Mouse (Mus musculus) 416B (cell line): ENCODE measurements around the gene Ptk7.
A peak's percentile ranks its signal among the peaks of the same experiment; 100 is the strongest.

Experiments
- DNase-seq: peaks from one replicate; pipeline ENCODE4 v3.0.0; 2011; ENCODE audit warnings: low read depth

Ptk7 gene

DNA sequence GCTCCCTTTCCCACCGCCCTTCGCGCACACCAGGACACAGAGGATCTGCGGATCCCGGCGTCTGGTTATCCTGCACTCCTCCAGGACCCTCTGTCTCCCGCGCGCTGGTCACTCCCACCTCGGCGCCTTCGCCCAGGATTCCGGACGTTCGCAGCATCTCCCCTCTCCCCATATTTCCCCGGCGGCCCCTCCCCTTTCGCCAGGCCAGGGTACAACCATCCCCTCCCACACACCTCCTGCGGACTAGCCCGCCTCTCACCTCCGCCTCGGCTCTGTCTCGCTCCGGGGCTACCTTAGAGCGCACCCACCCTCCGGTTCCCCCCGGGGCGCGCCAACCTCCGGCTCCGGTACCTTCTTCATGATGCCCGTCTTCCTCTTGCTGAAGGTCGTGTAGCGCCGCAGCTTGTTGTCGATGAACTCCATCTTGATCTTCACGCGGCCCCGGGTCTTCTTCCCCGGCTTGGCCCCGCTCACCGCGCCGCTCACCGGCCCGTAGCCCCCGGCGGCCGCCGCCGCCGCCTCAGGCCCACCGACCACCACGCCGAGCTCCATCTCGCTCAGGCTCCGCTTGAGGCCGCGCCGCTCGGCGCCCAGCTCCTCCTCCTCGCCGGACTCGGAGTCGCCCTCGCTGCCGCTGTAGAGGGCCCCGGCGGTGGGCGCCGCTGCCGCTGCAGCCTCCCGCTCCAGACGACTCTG is 74.2 kb downstream of the Ptk7 start:
- DNase-seq = no peak

DNA sequence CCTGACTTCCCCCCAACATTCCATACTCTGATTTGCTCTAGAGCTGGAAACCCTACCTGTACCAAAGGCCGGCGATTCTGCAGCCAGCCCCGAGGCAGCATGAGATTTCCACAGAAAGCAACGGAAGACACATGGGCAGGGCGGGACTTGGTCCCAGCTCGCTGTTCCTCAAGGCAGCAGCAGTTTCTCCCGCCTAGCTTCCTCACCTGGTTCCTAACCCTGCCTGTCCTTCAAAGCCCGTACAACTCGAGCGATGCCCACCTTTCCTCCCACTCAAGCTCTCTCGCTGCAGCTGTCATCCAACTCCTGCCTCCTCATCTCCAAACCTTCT is 74.7 kb downstream of the Ptk7 start:
- peak; percentile 32 for DNase-seq

DNA sequence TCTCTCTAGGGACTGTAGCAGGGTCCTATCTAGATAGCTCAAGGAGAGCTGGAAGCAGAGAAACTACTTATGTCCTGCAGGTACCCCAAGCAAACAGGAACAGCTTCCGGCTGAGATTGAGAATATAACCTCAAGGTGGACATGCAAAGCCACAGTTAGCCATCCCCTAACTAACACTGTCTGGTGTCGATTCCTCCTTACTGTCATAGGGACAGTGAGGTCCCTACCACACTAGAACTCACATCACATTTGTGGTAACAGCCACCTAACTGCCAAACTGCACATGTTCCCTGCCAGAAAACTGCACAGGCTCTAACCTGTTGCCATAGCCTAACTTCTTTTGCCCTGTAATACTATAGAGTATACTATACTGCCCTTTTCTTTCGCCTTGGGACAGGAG is 75.4 kb downstream of the Ptk7 start:
- no peak for DNase-seq

DNA sequence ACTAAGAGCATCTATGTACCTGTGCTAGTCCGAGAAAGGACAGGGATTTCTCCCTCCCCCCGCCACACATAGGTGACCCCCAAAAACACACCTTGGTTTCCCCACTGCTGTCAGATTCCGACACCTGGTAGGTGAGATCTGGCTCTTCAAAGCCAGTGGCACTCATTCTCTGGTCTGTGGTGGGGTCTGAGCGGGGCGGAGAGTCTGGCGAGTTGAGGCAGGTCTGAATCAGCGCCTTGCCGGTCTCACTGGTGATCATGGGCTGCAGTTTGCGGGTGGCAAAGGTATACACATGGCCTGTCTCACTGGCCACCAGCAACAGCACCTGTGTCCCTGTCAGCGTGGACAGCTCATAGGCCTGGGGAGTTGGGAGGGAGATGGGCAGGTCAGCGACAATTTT is 75.8 kb downstream of the Ptk7 start:
- DNase-seq = no peak

DNA sequence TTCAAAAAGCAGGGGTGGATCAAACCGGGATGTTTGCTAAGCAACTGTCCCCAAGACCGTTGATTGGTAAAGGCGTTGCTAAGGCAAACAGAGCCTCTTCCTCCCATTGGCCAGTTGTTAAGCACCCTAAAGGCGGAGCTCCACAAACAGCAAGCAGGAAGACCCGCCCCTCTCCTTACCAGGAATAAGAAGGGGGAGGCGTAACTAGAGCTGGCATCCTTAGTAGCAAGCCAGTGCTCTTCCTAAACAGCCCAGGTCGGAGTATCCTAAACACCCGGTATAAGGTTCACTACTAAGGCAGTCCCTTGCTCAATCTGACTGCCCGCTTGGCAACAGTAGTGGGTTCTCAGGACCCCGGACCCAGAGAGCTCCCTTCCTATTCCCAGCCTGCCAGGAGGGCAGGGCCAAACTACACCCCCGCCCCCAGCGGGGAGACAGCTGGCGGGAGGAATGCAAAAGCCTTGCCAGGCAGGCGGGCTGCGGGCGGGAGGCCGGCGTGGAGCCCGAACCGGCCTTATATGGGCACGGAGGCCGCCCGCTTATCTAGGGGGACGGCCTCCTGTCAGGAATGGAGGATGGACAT is 76.4 kb downstream of the Ptk7 start:
- DNase-seq = peak; percentile 87

DNA sequence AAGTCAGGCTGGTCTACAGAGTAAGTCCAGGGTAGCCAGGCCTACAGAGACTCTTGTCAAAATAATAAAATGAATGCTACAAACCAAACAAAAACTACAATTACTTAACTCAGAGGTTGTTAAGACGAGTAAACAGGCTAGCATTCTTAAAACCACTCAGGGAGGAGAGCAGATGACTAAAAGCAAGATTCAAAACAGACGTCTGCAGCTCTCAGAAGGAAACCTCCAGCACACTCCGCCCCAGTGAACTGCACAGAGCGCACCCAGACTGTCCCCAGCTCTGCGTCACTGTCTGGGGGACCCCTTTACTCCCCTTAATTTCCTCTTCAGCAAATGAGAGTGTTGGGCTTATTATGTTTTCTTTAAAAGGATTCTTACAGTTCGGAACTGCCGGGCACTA is 77.2 kb downstream of the Ptk7 start:
- DNase-seq = no peak

DNA sequence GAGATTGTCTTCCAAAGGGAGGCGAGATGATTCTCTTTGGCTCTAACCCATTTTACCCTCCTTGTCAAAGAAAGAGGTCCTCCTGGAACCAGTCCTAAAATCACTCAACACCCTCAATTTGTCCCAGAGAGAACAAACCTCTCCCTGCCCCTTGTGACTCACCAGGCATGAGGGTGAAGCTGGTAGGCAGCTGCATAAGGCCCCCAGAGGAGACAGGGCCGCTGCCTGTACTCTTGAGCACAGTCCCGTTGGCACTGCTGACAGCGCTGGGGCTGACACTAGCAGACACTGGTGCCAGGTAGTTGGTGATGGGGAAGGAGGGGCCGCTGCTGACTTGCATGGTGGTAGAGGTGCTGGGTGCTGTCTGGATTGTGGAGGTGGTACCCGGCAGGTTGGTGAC is 77.9 kb downstream of the Ptk7 start:
- no peak for DNase-seq

DNA sequence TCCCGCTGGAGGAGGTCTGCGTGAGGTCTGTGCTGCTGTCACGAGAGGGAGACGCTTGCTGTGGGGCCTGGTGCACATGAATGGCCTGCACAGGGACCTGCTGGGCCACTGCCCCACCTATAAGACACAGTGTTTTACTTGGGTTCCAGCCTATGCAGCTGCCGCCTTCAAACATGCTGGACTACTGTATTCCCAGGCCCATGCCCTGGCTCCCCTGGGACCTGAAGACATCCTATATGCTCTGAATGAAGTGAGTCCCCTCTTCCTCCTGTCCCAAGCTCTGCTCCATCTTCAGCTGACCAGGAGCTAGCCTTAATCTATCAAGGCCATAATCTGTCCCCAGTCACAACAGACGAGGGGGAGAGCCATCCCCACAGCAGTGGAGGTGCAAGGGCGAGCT is 78.4 kb downstream of the Ptk7 start:
- DNase-seq = no peak

DNA sequence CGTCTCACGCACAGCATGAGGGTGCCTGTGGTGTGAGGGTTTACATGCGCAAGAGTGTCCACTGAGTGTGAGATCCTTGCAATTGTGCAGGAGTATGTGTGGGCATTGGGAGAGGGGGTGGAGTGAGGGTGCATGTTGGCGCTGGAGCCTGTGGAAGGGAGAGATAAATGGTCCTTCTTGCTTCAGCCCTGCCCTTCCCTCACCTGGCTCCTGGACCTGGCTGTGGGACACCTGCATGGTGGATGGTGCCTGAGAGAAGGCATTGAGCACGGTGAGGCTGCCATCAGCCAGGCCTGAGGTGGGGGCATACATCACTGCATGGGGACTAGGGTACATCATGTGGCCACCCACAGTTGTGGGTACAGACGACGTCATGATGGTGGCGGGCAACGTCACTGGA is 79.7 kb downstream of the Ptk7 start:
- no peak for DNase-seq

DNA sequence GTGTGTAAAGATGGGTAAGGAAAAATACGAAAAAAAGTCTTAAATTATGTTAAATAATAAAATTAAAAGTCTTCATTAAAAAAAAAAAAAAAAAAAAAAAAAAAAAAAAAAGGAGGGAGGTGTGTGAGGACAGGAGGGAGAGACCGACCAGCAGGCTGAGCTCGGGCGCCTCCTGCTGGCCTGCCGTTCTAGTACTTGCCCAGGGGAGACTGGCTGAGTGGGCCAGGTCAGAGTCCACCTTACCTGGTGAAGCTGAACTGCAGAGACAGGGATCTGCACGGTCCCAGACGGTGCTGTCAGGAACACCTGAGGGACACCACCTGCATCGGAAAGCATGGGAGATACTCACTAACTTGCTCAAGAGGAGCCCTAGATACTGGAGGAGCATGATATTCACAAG is 80.1 kb downstream of the Ptk7 start:
- peak; percentile 35 for DNase-seq

DNA sequence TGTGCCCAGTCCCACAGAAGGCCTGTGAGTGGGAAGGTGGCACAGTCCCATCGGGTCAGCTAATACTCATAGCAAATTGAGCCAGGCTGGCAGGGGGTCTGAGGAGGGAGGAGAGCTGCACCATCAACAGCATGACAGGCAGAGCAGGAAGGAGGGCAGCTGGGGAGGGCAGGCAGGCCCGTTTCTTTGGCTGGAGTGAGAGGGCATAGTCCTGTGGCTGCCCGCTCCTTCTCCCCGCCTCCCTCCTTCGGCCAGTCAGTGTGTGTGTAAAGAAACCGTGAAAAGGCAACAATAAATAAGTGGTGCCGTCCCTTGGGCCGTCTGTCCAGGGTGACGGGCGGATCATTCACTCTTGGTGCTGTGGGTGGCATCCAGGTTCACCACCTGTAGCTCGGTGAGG is 80.6 kb downstream of the Ptk7 start:
- no peak for DNase-seq

DNA sequence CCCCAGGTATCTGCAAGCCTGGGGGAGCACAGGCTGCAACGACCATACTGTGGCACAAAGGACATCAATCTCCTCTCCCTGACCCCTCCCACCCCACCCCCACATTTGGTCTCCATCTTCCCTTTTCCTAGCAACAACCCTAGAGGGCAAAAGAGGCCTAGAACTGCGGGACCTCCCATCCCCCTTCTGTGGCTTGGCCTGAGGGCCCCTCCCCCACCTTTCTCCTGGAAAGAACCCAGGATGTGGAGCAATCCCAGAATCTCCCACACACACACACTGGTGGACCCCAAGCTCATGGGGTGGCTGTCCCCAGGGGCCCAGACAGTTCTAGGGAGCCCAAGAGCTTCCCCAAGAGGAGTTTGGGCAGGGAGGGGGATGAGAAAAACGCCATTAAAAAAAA is 81.4 kb downstream of the Ptk7 start:
- no peak for DNase-seq

DNA sequence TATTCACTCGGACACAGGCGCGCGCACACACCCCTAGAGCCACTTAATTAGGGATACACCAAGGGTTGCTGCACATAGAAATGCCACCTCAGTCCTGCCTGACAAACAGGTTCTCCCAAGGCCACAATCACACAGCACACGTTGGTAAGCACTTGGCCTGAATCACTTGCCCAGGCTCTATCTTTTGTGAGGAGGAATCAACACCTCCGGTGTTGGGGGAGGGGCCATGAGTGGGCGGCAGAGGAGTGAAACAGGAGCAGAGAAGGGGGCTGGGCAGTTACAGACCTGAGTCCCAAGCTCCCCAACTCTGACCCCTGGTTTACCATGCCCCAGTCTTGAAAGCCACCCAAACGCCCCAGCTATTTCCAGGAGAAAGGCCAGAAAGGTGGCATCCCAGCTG is 82.3 kb downstream of the Ptk7 start:
- no peak for DNase-seq

DNA sequence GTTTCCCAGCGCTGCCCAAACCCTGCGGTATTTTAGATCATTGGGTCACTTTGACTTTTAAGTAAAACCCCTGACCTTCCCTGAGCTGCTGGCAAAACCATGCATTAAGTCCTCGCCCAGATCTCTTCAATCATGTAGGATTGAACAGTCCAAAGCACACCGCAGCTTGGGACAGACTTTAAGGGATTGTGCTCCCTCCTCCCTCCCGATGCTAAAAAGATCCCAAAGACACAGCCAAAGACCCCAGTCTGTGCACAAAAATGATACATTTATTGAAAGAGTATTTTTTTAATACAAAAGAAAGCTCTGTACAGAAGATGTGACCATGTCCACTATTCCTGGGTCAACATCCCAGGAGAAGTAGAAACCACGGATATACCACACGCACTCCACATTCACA is 82.7 kb downstream of the Ptk7 start:
- DNase-seq = no peak

DNA sequence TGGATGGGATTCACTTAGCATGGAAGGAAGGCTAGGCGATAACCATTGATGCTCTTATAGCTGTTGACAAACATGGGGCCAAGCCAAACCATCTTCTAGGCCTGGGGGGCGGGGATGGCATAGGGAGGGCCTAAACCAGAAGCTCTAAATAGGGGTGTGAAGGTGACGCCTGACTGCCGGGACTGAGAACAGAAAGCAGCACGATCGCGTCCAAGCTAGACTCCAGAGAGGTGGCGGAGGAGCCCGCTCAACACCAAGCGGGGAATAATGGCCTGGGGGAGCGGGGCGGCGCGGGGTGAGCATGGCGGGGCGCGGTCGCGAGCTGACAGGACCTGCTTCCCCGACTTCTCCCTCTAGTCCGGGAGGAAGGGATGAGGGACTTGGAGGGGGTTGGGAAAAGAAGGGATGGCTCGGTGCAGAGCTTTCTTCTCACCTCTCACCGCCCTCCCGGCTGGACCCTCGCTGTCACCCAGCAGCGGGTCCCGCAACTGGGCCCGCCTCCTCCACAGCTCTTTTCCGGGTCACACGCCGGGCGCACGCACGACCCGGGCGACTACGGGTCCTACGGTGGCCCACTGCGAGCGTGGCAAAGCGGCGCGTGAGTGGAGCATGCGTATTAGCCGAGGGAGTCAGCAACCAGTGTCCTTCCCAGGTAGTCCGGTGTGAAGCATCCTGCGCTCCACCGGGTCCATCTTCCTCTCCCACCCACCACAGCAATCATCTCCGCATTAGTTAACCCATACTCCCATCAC is 83.3 kb downstream of the Ptk7 start, which contains the start of gene Cul9:
Gene Cul9, minus strand, starts transcription at position 576 of the 752 bp plus-strand sequence.
- DNase-seq = peak; percentile 27

DNA sequence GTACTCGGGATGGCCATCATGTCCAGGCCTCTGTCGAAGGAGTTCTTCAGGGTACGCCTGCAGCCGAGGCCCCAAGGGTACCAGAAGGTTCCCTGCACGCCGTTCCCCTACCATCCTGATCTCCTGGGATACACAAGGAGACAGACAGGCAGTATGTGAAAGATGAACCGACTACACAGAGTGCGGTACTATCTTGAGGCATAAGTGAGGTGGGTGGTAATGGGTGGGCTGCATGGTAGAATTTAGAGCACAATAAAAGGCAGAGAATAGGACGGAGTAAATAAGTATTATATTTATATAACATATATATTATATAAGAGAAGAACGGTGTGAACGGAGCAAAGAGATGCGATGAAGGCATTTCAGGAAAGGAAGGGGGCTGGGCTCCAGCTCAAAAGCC is 85.6 kb downstream of the Ptk7 start:
- DNase-seq = no peak

DNA sequence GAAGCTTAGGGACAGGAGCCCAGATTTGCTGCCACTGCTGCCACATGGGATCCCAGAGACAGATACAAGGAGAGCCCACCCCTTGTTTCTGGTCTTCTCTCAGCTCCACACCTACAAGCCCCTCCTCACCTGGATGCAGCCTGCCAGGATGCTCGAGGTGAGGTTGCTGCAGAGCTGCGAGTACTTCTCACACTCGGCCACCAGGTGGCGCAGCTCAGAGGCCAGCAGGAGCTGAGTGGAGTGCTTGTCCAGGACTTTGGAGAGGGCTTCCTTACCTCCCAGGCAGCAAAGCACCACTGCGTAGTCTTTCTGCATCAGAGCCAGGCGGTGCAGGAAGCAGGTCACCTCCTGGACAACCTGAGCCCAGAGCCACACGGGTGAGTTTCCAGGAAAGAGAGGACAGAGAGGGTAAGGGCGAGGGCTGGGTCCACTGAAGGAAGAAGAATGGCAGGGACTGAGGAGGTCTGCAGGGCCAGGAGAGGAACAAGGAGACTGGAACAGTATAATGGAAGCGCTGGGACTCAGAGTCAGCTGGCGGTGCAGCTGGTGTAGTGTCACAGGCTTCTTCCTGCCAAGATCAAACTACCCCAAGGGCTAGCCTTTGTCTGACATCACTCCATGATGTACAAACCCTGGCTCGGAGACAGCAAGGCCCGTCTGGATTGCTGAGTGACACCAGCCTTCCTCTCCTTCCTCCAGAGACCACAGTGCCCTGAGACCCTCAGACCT is 103.6 kb downstream of the Ptk7 start:
- DNase-seq = peak; percentile 64

DNA sequence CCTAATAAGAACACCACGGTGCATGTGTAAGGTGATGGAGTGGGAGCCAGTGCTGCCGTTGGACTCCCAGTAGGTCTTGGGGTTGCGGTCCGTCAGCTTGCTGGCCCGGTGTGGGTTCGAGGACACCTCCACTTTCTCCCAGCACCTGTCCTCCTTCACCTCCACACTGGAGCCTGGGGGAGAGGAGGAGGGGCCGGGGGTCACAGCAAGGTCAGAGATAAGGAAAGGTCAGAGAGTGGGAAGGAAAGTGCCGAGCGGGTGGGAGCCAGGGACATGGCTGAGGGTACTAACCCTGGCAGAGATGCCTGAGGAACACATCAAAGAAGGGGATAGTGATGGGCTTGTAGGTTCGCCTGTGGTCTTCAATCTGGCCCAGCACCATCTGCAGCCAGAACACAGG is 104.2 kb downstream of the Ptk7 start:
- DNase-seq = no peak

DNA sequence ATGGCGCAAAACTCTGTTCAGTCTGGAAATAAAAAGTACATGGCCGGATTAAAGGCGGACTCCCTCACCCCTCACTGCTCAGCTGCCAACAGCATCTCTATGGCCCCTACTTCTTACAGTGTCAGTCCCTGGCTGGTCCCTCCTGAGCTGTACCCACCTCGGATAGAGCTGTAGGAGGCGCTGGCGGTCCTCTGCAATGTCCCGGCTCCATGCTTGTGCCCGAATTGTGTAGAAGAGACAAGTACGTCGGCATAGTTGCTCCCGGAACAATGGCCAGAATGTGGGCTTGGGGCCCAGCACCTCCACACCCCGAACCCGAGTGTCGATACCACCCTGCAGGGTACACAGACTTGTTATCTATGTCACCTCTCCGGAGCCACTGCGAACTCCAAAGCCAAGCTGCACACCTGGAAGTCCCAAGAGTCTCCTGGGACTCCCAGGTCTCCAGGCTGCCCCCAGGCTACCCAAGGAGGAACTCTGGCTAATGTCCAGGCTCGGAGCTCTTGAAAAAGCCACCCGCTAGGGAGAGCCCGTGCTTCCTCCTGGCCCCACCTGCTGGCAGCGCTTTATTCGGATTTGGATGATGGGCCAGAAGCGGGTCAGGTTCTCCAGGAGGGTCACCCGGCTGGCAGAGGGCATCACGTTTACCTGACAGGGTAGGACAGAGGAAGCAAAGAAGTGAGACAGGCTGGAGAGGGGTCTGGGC is 107.2 kb downstream of the Ptk7 start:
- DNase-seq = no peak

DNA sequence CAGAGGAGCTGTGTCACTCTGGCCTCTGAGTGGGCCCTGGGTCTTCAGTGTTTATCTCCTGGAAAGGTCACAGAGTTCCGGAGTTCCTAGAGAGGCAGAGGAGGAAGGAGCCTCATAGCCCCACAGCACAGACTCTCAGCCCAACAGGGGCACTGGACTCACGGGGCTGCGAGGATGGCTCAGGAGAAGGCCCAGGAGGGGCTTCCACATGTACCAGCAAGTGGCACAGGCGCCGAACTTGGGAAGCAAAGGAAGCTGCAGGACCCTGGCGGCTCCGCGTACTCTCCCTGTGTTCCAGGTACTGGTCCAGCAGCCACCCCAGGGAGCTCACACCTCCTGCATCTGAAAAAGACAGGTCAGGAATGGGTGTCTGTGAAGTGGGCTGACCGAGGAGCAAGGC is 108.1 kb downstream of the Ptk7 start:
- DNase-seq = no peak

DNA sequence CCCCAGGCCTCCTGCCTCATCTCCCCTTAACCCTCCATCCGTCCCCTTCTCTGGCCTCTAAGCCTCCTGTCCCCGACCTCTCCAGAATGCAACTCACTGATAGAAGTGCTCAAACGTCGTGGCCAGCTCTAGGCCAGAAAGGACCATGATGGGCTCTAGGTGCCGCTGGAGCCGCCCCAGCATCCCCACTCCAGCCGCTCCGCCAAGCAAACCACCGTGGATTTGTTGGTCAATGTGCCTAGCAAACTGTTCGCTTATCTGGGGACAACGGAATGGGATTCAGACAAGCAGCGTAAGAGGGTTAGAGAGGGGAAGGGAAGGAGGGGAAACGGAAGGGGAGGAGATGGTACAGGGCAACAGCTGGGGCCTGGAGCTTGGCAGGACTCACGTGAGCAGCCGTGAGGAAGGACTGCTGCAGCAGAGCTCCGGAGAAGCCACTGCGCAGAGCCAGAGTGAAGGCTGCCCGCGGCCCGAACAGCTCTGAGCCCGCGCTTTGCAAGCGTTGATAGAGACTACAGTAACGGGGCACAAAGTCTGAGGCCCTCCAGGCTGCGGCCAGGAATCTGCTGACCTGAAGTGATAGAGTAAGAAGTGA is 108.8 kb downstream of the Ptk7 start:
- no peak for DNase-seq

DNA sequence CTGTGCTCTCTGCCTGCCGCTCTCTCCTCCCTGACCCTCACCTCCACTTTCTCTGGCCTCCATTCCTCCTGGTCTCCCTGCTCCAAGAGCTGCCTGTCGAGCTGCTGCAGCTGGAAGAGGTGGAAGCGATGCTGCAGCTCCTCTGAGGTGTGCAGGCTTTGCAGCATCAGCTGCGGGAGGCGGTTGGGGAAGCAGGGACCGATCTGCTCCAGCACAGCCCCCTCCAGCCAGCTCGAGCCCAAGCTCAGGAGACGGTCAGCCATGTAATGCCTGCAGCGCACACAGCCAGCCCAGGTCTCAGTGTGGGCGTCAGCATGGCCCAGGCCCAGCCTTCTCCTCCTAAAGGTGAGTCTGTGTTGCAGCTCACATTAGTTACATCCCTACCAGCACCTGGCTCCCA is 109.3 kb downstream of the Ptk7 start:
- no peak for DNase-seq
